Mouse (Mus musculus) neural tube, embryonic 12.5 days (tissue): Measurements from ENCODE around the gene Id1. TPM values are rescaled to one million over a fixed set of nuclear protein-coding genes. Genes with fewer than 3 reads are reported as not detected.

Experiments used
- ATAC-seq: fragments of 200-750 bp; cut with Nextera tagmentation; 2 replicates; pipeline ENCODE4 v1.8.0; 2017; ENCODE audit warnings: low read depth, mild to moderate bottlenecking, moderate TSS enrichment, moderate library complexity; ENCODE audit not compliant: low FRiP score
- H3K27ac ChIP-seq: fragments of 300-500 bp; sonication (generic); 2 replicates; pipeline ENCODE4 v1.5.1; 2016
- H3K27me3 ChIP-seq: fragments of 300-500 bp; sonication (generic); replicated peaks from 2 replicates; pipeline ENCODE4 v1.6.1; 2016; ENCODE audit warnings: mild to moderate bottlenecking
- H3K36me3 ChIP-seq: fragments of 300-500 bp; sonication (generic); 2 replicates; pipeline ENCODE4 v1.6.1; 2016; ENCODE audit warnings: mild to moderate bottlenecking
- H3K4me1 ChIP-seq: fragments of 300-500 bp; sonication (generic); 2 replicates; pipeline ENCODE4 v1.6.1; 2016
- H3K4me2 ChIP-seq: fragments of 300-500 bp; sonication (generic); replicated peaks from 2 replicates; pipeline ENCODE4 v1.6.1; 2016; ENCODE audit warnings: mild to moderate bottlenecking
- H3K4me3 ChIP-seq: fragments of 300-500 bp; sonication (generic); 2 replicates; pipeline ENCODE4 v1.5.1; 2016
- H3K9ac ChIP-seq: fragments of 300-500 bp; sonication (generic); 2 replicates; pipeline ENCODE4 v1.6.1; 2016; ENCODE audit warnings: mild to moderate bottlenecking
- H3K9me3 ChIP-seq: fragments of 300-500 bp; sonication (generic); 2 replicates; pipeline ENCODE4 v1.6.1; 2016; ENCODE audit warnings: mild to moderate bottlenecking
- WGBS: fragments of 180-500 bp; shearing (Covaris S2); methylation state at CpG from one replicate; pipeline ENCODE4 v1.1.7; 2016; 5-methylcytosine and 5-hydroxymethylcytosine counted together
- microRNA-seq: library from miRNA; unstranded; fragments of <30 nt; microRNA quantifications from one replicate; pipeline ENCODE4, GENCODE M21; 2017
- polyA plus RNA-seq: library from polyadenylated mRNA; unstranded; fragments of >200 nt; fragmentation: Nextera tagmentation; extraction: Ambion mirVana; gene quantifications from 2 replicates; pipeline ENCODE4 v1.2.1, GENCODE M21; 2016

Id1 gene
- polyA plus RNA-seq, 1 experiment from 2014 or later = 103 TPM

DNA sequence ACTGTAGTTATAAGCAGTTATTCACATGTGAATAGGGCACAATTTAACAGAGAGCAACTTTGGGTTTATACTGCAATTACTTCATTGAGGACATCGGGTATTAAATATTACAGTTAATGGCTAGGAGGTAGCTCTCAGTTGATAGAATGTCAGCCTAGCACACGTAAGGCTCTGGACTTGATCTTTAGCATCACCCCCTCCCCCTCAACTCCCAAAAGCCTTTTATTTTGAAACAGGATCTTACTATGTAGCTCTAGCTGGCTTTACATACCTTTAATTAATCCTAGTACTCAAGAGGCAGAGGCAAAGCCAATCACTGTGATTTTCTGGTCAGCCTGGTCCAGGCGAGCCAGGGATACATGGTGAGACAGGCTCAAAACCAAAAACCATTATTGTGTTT is 41.0 kb downstream of the Id1 start:
- no peak for ATAC-seq
- no peak overlapping the region for H3K9ac ChIP-seq
- H3K27ac ChIP-seq = no peak overlapping the region
- no peak overlapping the region for H3K4me2 ChIP-seq
- H3K36me3 ChIP-seq = peaks cover 27% of the 10 kb centered on the region
- no peak overlapping the region for H3K4me3 ChIP-seq
- H3K4me1 ChIP-seq = no peaks in the 10 kb centered on the region
- 92% methylated on average over 3 of the region's 3 CpGs for WGBS
- H3K27me3 ChIP-seq = no peaks in the 10 kb centered on the region
- no peaks in the 10 kb centered on the region for H3K9me3 ChIP-seq

DNA sequence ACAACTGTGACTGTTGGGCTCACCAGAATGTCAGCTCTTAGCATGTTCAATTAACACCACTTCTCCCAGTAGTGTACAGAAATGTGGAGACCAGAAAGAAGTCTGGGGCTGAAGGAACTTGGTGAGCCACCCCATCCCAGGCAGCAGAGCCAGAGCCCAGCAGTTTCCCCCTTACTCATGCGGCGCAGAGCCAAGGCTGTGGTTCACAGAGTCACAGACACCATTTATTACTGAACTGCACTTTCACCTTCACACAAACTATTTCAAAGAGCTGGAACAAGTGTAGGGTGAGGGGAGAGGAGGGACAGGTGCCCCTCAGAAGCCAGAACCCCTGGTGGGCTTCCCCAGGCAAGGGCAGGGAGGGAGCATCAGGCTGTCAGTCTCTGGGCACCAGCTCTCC is 44.4 kb downstream of the Id1 start:
- Histone ChIP-seq H3K27ac (no peak overlapping the region), H3K9me3 (no peaks in the 10 kb centered on the region), H3K36me3 (peaks cover 35% of the 10 kb centered on the region), H3K9ac (no peak overlapping the region), H3K4me2 (no peak overlapping the region), H3K4me1 (0 out of 2 replicates have a peak, but pooled peaks cover 2% of the 10 kb centered on the region), H3K27me3 (no peaks in the 10 kb centered on the region), H3K4me3 (no peak overlapping the region)
- no peak for ATAC-seq
- 94% methylated on average over 2 of the region's 2 CpGs for WGBS

DNA sequence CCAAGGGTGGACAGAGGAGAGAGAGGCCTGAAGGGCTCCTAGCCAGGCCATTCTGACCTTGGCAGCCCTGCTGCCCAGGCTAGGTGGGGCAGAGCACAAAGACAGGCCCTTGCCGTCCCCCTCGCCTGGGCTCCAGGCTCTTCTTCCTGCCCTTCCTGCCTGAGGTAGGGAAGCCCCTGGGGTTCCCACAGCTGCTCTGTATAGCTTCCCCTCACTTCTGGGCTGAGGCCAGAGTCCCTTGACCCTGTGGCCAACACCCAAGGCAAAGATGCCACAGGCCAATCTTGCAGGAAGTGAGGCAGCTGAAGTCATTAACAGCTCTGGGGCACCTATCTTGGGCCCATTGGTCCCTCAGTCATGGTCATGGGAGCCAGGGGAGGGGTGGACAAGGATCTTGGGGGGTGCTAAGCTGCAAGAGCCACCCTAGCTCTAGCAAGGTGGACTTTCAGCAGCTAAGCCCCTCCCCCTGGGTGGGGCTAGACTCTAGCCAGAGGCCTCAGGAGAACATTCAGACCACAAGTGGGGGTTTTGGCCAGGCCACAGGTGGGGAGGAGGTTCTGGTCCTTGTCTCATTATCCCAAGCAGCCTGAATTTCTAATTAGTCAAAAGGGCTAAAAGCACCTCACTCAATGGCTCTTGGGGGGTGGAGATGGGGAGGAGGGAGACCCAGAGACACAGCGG is 45.1 kb downstream of the Id1 start:
- H3K27me3 ChIP-seq = no peaks in the 10 kb centered on the region
- H3K9ac ChIP-seq = no peak overlapping the region
- no peak overlapping the region for H3K4me3 ChIP-seq
- no peak overlapping the region for H3K27ac ChIP-seq
- no peaks in the 10 kb centered on the region for H3K9me3 ChIP-seq
- no peak overlapping the region for H3K4me2 ChIP-seq
- 0 out of 2 replicates have a peak, but pooled peaks cover 8% of the 10 kb centered on the region for H3K4me1 ChIP-seq
- ATAC-seq = no peak
- 82% methylated on average over 3 of the region's 3 CpGs for WGBS
- H3K36me3 ChIP-seq = peaks cover 35% of the 10 kb centered on the region

DNA sequence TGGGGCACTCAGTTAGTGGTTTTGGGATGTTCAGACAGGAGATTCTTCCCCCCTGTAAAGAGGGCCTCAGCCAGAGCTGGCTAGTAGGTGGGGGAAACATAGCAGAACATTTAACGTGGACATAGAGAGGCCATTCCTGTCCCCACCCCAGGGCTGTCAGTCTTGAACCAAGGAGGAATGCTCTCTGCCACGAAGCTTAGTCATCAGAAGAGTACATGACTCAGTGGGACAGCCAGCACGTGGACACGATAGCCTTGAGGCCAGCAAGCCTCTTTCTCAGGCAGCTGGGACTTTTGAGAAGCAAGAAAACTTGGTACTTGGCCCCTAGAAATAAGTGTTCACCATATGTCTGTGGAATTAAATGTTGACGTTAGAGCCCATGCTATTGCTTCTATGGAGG is 46.6 kb downstream of the Id1 start:
- no peak overlapping the region for H3K4me2 ChIP-seq
- WGBS = 89% methylated on average over 5 of the region's 5 CpGs
- H3K4me3 ChIP-seq = no peak overlapping the region
- H3K27me3 ChIP-seq = no peaks in the 10 kb centered on the region
- no peak overlapping the region for H3K27ac ChIP-seq
- no peak for ATAC-seq
- H3K36me3 ChIP-seq = peaks cover 35% of the 10 kb centered on the region
- 0 out of 2 replicates have a peak, but pooled peaks cover 8% of the 10 kb centered on the region for H3K4me1 ChIP-seq
- no peaks in the 10 kb centered on the region for H3K9me3 ChIP-seq
- H3K9ac ChIP-seq = no peak overlapping the region

DNA sequence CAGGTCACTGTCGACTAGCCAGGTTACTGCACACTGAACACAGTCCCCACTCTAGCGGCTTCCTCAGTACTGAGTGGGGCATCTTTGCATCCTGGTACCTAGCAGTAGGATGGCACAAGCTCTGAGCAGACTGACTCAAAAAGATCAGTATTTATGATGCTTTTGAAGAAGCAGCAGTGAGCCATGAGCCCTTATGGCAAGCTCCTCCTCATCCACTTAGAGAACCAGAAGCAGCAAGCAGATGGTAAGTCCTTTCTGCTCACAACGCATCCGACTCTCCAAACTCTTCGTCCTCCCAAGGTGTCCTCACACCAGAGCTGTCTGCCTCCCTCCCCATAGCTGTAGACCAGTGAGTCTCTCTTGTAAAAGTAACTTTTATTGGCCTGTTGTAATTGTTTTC is 47.2 kb downstream of the Id1 start:
- 95% methylated on average over 5 of the region's 5 CpGs for WGBS
- Histone ChIP-seq H3K4me2 (no peak overlapping the region), H3K4me1 (0 out of 2 replicates have a peak, but pooled peaks cover 8% of the 10 kb centered on the region), H3K9ac (no peak overlapping the region), H3K36me3 (peaks cover 35% of the 10 kb centered on the region), H3K4me3 (no peak overlapping the region), H3K27me3 (no peaks in the 10 kb centered on the region), H3K27ac (no peak overlapping the region), H3K9me3 (no peaks in the 10 kb centered on the region)
- ATAC-seq = no peak

DNA sequence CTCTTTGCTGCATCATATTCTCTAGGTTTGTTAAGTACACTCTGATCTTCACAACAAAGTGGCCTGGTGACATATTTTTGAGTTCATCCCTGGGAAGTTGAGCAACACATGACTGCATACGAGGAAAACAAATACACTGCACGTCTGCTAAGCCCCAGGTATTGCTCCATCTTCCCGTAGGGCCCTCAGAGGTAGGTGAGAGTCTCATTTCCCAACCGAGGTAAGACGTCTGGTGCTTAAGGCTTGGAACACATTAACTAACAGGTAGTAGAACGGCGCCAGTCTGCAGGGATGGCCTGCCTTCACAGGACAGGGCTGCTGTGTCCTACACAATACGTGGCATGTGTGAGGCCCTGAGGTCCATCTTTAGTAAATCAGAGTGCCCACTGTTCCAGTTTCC is 48.6 kb downstream of the Id1 start:
- Histone ChIP-seq H3K27ac (no peak overlapping the region), H3K4me3 (no peak overlapping the region), H3K9me3 (no peaks in the 10 kb centered on the region), H3K4me2 (no peak overlapping the region), H3K4me1 (peaks cover 16% of the 10 kb centered on the region; the same call in 1 of the 2 replicates), H3K27me3 (no peaks in the 10 kb centered on the region), H3K36me3 (peaks cover 29% of the 10 kb centered on the region), H3K9ac (no peak overlapping the region)
- WGBS = 93% methylated on average over 8 of the region's 8 CpGs
- no peak for ATAC-seq

DNA sequence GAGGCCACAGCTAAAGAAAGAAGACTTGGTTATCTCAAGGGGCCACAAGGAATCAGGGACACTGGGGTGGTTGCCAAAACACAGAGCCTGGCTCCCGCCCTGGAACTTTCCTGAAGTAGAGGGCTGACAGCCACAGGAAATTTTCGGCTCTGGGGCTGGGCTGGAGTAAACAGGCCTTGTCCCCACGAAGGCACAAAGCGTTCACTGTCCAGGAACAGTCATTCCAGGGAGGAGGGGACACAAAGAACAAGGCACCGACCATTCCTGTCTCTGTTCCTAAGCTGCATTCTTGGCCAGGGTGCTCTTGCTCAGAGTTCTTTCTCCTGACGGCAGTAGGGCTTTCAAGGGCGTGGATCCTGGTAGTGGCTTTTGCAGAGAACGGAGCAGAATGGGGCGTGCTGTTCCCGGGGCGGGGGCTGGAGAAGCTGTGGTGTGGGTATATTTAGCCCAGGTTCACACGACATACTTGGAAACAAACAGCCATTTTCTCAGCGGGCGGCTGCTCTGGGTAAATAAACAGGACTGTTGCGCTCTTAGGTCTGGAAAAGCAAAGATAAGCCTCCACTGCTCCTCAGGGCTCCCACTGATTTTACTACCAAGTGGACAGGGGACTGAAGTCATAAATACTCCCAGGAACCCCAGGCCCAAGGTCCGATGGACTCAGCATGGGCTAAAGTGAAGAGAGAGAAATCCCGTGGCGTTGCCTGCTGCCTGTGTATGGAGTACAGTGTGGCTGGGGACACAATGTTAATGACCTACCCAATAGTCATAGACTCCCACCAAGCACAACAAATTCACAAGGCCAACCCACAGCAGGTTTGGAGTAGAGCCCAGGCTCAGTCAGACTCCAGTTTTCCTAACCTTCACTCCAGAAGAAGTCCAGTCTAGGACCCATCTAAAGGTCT is 49.6 kb downstream of the Id1 start:
- 38% methylated on average over 18 of the region's 18 CpGs for WGBS
- H3K27me3 ChIP-seq = no peaks in the 10 kb centered on the region
- no peaks in the 10 kb centered on the region for H3K9me3 ChIP-seq
- ATAC-seq = no peak
- no peak overlapping the region for H3K4me2 ChIP-seq
- H3K4me3 ChIP-seq = no peak overlapping the region
- no peak overlapping the region for H3K9ac ChIP-seq
- no peak overlapping the region; the same call in 1 of the 2 replicates for H3K27ac ChIP-seq
- H3K4me1 ChIP-seq = peaks cover 20% of the 10 kb centered on the region; the same call in 1 of the 2 replicates
- peaks cover 21% of the 10 kb centered on the region for H3K36me3 ChIP-seq

Small RNA genes lying within 50 kb of the gene (microRNA-seq; reads per million reads assigned to microRNA genes)
- not detected for gene Gm23802

Other genes starting within 250 kb of the Id1 start
- not detected in 2 replicates for gene Defb22, start 246.1 kb upstream of the Id1 start, polyA plus RNA-seq
- gene Defb26, start 224.6 kb upstream of the Id1 start, polyA plus RNA-seq = not detected in 2 replicates
- gene Defb28, start 218.0 kb upstream of the Id1 start, polyA plus RNA-seq = not detected in 2 replicates
- not detected in 2 replicates for gene Defb29, start 196.2 kb upstream of the Id1 start, polyA plus RNA-seq
- not detected in 2 replicates for gene Gm17416, start 166.9 kb upstream of the Id1 start, polyA plus RNA-seq
- not detected in 2 replicates for gene Defb21, start 163.5 kb upstream of the Id1 start, polyA plus RNA-seq
- not detected in 2 replicates for gene Defb19, start 155.9 kb upstream of the Id1 start, polyA plus RNA-seq
- not detected in 2 replicates for gene Defb45, start 136.9 kb upstream of the Id1 start, polyA plus RNA-seq
- gene Defb36, start 131.9 kb upstream of the Id1 start, polyA plus RNA-seq = not detected in 2 replicates
- not detected in 2 replicates for gene Defb25, start 113.2 kb upstream of the Id1 start, polyA plus RNA-seq
- 0.23 and 0.30 TPM in 2 replicates for gene Rem1, start 109.3 kb upstream of the Id1 start, polyA plus RNA-seq
- 141 and 145 TPM in 2 replicates for gene H13, start 66.8 kb upstream of the Id1 start, polyA plus RNA-seq
- gene Mcts2, start 49.2 kb upstream of the Id1 start, polyA plus RNA-seq = 42.8 and 47.7 TPM in 2 replicates
- 3.7 and 4.4 TPM in 2 replicates for gene Cox4i2, start 17.9 kb downstream of the Id1 start, polyA plus RNA-seq
- gene Bcl2l1, start 95.5 kb downstream of the Id1 start, polyA plus RNA-seq = 149 and 153 TPM in 2 replicates
- gene Tpx2, start 111.7 kb downstream of the Id1 start, polyA plus RNA-seq = 78.1 and 80.9 TPM in 2 replicates
- gene Mylk2, start 175.1 kb downstream of the Id1 start, polyA plus RNA-seq = not detected in 2 replicates
- 2.0 and 2.4 TPM in 2 replicates for gene Foxs1, start 197.0 kb downstream of the Id1 start, polyA plus RNA-seq
- 3.1 and 4.9 TPM in 2 replicates for gene Dusp15, start 215.4 kb downstream of the Id1 start, polyA plus RNA-seq
- 1.8 and 2.6 TPM in 2 replicates for gene Ttll9, start 226.2 kb downstream of the Id1 start, polyA plus RNA-seq